Mouse (Mus musculus) intestine, embryonic 16.5 days (tissue): ENCODE measurements around the gene Clic1. TPM values are rescaled to one million over a fixed set of nuclear protein-coding genes. Genes with fewer than 3 reads are reported as not detected.
"Not testable (repeated sequence)": the region's sequence is repeated elsewhere in the genome, so short reads cannot be mapped to it uniquely, and the experiment has no call there.

Experiments
- ATAC-seq: fragments of 200-750 bp; cut with Nextera tagmentation; 2 replicates; pipeline ENCODE4 v1.8.0; 2017; ENCODE audit warnings: moderate TSS enrichment, moderate library complexity
- H3K27ac ChIP-seq: fragments of 300-500 bp; sonication (generic); 2 replicates; pipeline ENCODE4 v1.5.1; 2014; ENCODE audit warnings: mild to moderate bottlenecking, low read length
- H3K27me3 ChIP-seq: fragments of 300-500 bp; sonication (generic); replicated peaks from 2 replicates; pipeline ENCODE4 v1.6.1; 2014; ENCODE audit warnings: low read length, control low read depth, mixed read lengths; ENCODE audit not compliant: control insufficient read depth, insufficient read depth
- H3K36me3 ChIP-seq: fragments of 300-500 bp; sonication (generic); 2 replicates; pipeline ENCODE4 v1.6.1; 2014; ENCODE audit warnings: low read length, control low read depth; ENCODE audit not compliant: control insufficient read depth, insufficient read depth
- H3K4me1 ChIP-seq: fragments of 300-500 bp; sonication (generic); 2 replicates; pipeline ENCODE4 v1.6.1; 2014; ENCODE audit warnings: low read length, control low read depth, mixed read lengths; ENCODE audit not compliant: control insufficient read depth, insufficient read depth
- H3K4me2 ChIP-seq: fragments of 300-500 bp; sonication (generic); 2 replicates; pipeline ENCODE4 v1.6.1; 2014; ENCODE audit warnings: low read depth, low read length, control low read depth
- H3K4me3 ChIP-seq: fragments of 300-500 bp; sonication (generic); 2 replicates; pipeline ENCODE4 v1.5.1; 2014; ENCODE audit warnings: mild to moderate bottlenecking, low read length
- H3K9ac ChIP-seq: fragments of 300-500 bp; sonication (generic); 2 replicates; pipeline ENCODE4 v1.6.1; 2014; ENCODE audit warnings: low read depth, low read length
- H3K9me3 ChIP-seq: fragments of 300-500 bp; sonication (generic); 2 replicates; pipeline ENCODE4 v1.6.1; 2016; ENCODE audit warnings: low read length, control low read depth; ENCODE audit not compliant: control insufficient read depth
- WGBS: fragments of 180-500 bp; shearing (Covaris S2); extraction: QIAGEN DNeasy Blood & Tissue Kit; methylation state at CpG from one replicate; pipeline ENCODE4 v1.1.7; 2014; 5-methylcytosine and 5-hydroxymethylcytosine counted together
- polyA plus RNA-seq: library from polyadenylated mRNA; unstranded; fragments of >200 nt; fragmentation: Nextera tagmentation; extraction: Ambion mirVana; gene quantifications from 2 replicates; pipeline ENCODE4 v1.2.1, GENCODE M21; 2015

Clic1 gene
- polyA plus RNA-seq: 405 and 416 TPM in 2 replicates

- Histone ChIP-seq H3K4me1 (peaks cover 44% of the 10 kb centered on the region), H3K27me3 (no peaks in the 10 kb centered on the region), H3K36me3 (peaks cover 13% of the 10 kb centered on the region)
Observed at GRCm38 (mm10) chr17:35049561-35050016, at the start of gene Clic1. Clic1 (plus strand) TSS chr17:35049966.

GRCm38 (mm10) chr17:35000717-35001451 lies 48.9 kb upstream of the Clic1 start, which contains the start of gene Vars:
Vars (plus strand) TSS chr17:35000987.
- WGBS: under 1% methylated on average over 74 of the region's 83 CpGs
- ATAC-seq: peak; percentile 88
- H3K4me2 ChIP-seq: peak within 1 kb of the TSS; percentile 97
- peaks cover 16% of the 10 kb centered on the region; the same call in 1 of the 2 replicates for H3K36me3 ChIP-seq
- H3K4me1 ChIP-seq: peaks cover 20% of the 10 kb centered on the region
- peak within 1 kb of the TSS; percentile 98 for H3K4me3 ChIP-seq
- no peaks in the 10 kb centered on the region for H3K27me3 ChIP-seq
- no peaks in the 10 kb centered on the region for H3K9me3 ChIP-seq
- H3K9ac ChIP-seq: peak within 1 kb of the TSS; percentile 98
- H3K27ac ChIP-seq: peak within 1 kb of the TSS; percentile 98

More at GRCm38 (mm10) chr17:35049561-35050016, at the start of gene Clic1:
- Histone ChIP-seq H3K4me3 (peak within 1 kb of the TSS; percentile 79), H3K9me3 (no peaks in the 10 kb centered on the region), H3K27ac (peak within 1 kb of the TSS; percentile 100), H3K4me2 (peak within 1 kb of the TSS; percentile 87), H3K9ac (peak within 1 kb of the TSS; percentile 87)
- 2% methylated on average over 11 of the region's 11 CpGs for WGBS
- peak; percentile 37 for ATAC-seq

- Histone ChIP-seq H3K4me3 (peak overlapping the region; percentile 98), H3K9ac (peak overlapping the region; percentile 98), H3K4me1 (peaks cover 20% of the 10 kb centered on the region), H3K4me2 (peak overlapping the region; percentile 97), H3K27ac (peak overlapping the region; percentile 98), H3K36me3 (peaks cover 18% of the 10 kb centered on the region; the same call in 1 of the 2 replicates), H3K9me3 (no peaks in the 10 kb centered on the region), H3K27me3 (no peaks in the 10 kb centered on the region)
- WGBS: under 1% methylated on average over 35 of the region's 35 CpGs
- no peak; the same call in 1 of the 2 replicates for ATAC-seq
Observed at GRCm38 (mm10) chr17:35001452-35002152, 48.2 kb upstream of the Clic1 start.

GRCm38 (mm10) chr17:35002153-35002865 lies 47.5 kb upstream of the Clic1 start:
- Histone ChIP-seq H3K4me3 (peak overlapping the region; percentile 98), H3K4me2 (peak overlapping the region; percentile 97), H3K27ac (peak overlapping the region; percentile 98), H3K9ac (peak overlapping the region; percentile 98), H3K4me1 (peaks cover 20% of the 10 kb centered on the region), H3K27me3 (no peaks in the 10 kb centered on the region), H3K9me3 (no peaks in the 10 kb centered on the region), H3K36me3 (peaks cover 20% of the 10 kb centered on the region; the same call in 1 of the 2 replicates)
- WGBS: 7% methylated on average over 12 of the region's 12 CpGs
- no peak for ATAC-seq

GRCm38 (mm10) chr17:35003022-35003838 lies 46.5 kb upstream of the Clic1 start:
- Histone ChIP-seq H3K27me3 (no peaks in the 10 kb centered on the region), H3K27ac (peak overlapping the region; percentile 48), H3K4me1 (peaks cover 18% of the 10 kb centered on the region), H3K36me3 (peaks cover 23% of the 10 kb centered on the region; the same call in 1 of the 2 replicates), H3K9me3 (no peaks in the 10 kb centered on the region), H3K4me2 (peak overlapping the region; percentile 97), H3K9ac (peak overlapping the region; percentile 12), H3K4me3 (peak overlapping the region; percentile 98)
- no peak for ATAC-seq
- WGBS: 45% methylated on average over 9 of the region's 9 CpGs

- H3K9me3 ChIP-seq: no peaks in the 10 kb centered on the region
- H3K9ac ChIP-seq: no peak overlapping the region
- H3K4me2 ChIP-seq: no peak overlapping the region; the same call in 1 of the 2 replicates
- no peak overlapping the region for H3K4me3 ChIP-seq
- no peak for ATAC-seq
- peaks cover 25% of the 10 kb centered on the region; the same call in 1 of the 2 replicates for H3K36me3 ChIP-seq
- H3K27me3 ChIP-seq: no peaks in the 10 kb centered on the region
- peaks cover 18% of the 10 kb centered on the region for H3K4me1 ChIP-seq
- H3K27ac ChIP-seq: peak overlapping the region; percentile 59; the same call in 1 of the 2 replicates
- 93% methylated on average over 17 of the region's 17 CpGs for WGBS
Observed at GRCm38 (mm10) chr17:35004075-35004717, 45.6 kb upstream of the Clic1 start.

GRCm38 (mm10) chr17:35005158-35005557 lies 44.6 kb upstream of the Clic1 start:
- ATAC-seq: no peak
- WGBS: 90% methylated on average over 10 of the region's 10 CpGs
- Histone ChIP-seq H3K4me1 (peaks cover 16% of the 10 kb centered on the region), H3K9ac (no peak overlapping the region), H3K27ac (no peak overlapping the region), H3K4me3 (no peak overlapping the region), H3K27me3 (no peaks in the 10 kb centered on the region), H3K9me3 (no peaks in the 10 kb centered on the region), H3K36me3 (peaks cover 25% of the 10 kb centered on the region; the same call in 1 of the 2 replicates), H3K4me2 (no peak overlapping the region)

GRCm38 (mm10) chr17:35005902-35006301 lies 43.9 kb upstream of the Clic1 start:
- H3K9ac ChIP-seq, H3K4me2 ChIP-seq, H3K27ac ChIP-seq, H3K4me3 ChIP-seq, ATAC-seq, H3K9me3 ChIP-seq, H3K27me3 ChIP-seq: not testable (repeated sequence)
- H3K36me3 ChIP-seq: peaks cover 32% of the 10 kb centered on the region
- 89% methylated on average over 4 of the region's 5 CpGs for WGBS
- peaks cover 16% of the 10 kb centered on the region for H3K4me1 ChIP-seq
